Mouse (Mus musculus) adrenal gland, postnatal 25 days (tissue): ENCODE data around the gene Prrc2b. TPM values are rescaled to one million over a fixed set of nuclear protein-coding genes. Genes with fewer than 3 reads are reported as not detected.

Source experiments
- DNase-seq: peaks from one replicate; pipeline ENCODE4 v3.0.0; 2021; ENCODE audit warnings: mixed read lengths
- microRNA-seq, 2 experiments: library from miRNA; unstranded; fragments of <30 nt; microRNA quantifications; one replicate each; pipeline ENCODE4 v1.2.0; 2021
- total RNA-seq: library from RNA; stranded (reverse); gene quantifications from 2 replicates; pipeline ENCODE4 v1.2.3, GENCODE M21; 2021

The Prrc2b gene
- total RNA-seq, 1 experiment from 2014 or later: 128 TPM

- no peak for DNase-seq
Measured at GRCm38 (mm10) chr2:32283986-32284385, 133.1 kb downstream of the Prrc2b start.

Small RNAs within 50 kb of the gene (microRNA-seq; reads per million reads assigned to microRNA genes)
- 0 reads per million in 2 experiments for gene Gm27805

Other genes starting within 250 kb of the Prrc2b start
- gene Aif1l, start 200.9 kb upstream of the Prrc2b start, total RNA-seq: 7.1 and 11.0 TPM in 2 replicates
- gene Nup214, start 176.6 kb upstream of the Prrc2b start, total RNA-seq: 73.5 and 77.2 TPM in 2 replicates
- 8.9 and 12.1 TPM in 2 replicates for gene Fam78a, start 66.2 kb upstream of the Prrc2b start, total RNA-seq
- gene Plpp7, start 55.6 kb upstream of the Prrc2b start, total RNA-seq: 6.9 TPM in 2 replicates
- gene Pomt1, start 85.5 kb downstream of the Prrc2b start, total RNA-seq: 47.0 and 54.2 TPM in 2 replicates
- 120 and 132 TPM in 2 replicates for gene Uck1, start 109.1 kb downstream of the Prrc2b start, total RNA-seq
- 65.1 and 87.7 TPM in 2 replicates for gene Golga2, start 136.3 kb downstream of the Prrc2b start, total RNA-seq
- gene Swi5, start 137.0 kb downstream of the Prrc2b start, total RNA-seq: 276 and 297 TPM in 2 replicates
- gene Ciz1, start 201.2 kb downstream of the Prrc2b start, total RNA-seq: 85.5 and 107 TPM in 2 replicates
- 13.1 and 20.4 TPM in 2 replicates for gene Dnm1, start 202.3 kb downstream of the Prrc2b start, total RNA-seq
- gene 1110008P14Rik, start 230.9 kb downstream of the Prrc2b start, total RNA-seq: 173 and 191 TPM in 2 replicates
- 1.0 and 1.5 TPM in 2 replicates for gene Lcn2, start 237.2 kb downstream of the Prrc2b start, total RNA-seq
- 49.8 and 51.8 TPM in 2 replicates for gene Ptges2, start 244.8 kb downstream of the Prrc2b start, total RNA-seq